ENCODE assay signal across 8 mouse cellular contexts in the genomic region with DNA sequence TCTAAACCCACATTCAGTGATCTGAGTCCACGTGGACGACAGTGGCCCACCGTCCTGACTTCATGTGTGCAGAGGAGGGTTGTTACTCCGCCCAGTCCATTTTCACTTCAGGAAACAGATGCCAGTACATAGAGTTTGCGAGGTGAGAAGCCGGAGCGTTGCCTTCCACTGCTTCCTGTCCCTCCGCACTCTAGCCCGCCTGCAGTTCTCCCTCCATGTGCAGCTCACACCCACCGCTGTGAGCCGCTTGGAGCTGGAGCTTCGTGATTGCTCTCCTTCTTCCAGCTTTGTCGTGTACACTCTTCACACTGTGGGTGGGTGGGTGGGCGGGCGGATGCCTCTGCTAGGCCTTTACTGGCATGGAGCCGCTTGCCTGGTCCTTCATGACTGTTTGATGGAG. TPM values are rescaled to one million over a fixed set of nuclear protein-coding genes. Genes with fewer than 3 reads are reported as not detected.
DNase-seq lines count a peak whose midpoint lies in the region; ATAC-seq lines count a peak whose summit lies in the region.

No protein-coding gene starts in this region.

- H3K4me1 ChIP-seq in heart, embryonic 15.5 days (replicated peaks), result peaks cover 21% of the 10 kb centered on the region
- peaks cover 34% of the 10 kb centered on the region for H3K4me1 ChIP-seq in embryonic facial prominence, embryonic 15.5 days
- H3K4me1 ChIP-seq in liver, embryonic 16.5 days (ENCODE audit: control insufficient read depth, low read depth, low read length), result peaks cover 12% of the 10 kb centered on the region

- H3K27ac ChIP-seq in heart, embryonic 15.5 days, result 0 out of 2 replicates have a peak overlapping the region, but pooled peaks have one; percentile 22
- peak overlapping the region; percentile 25; the same call in 1 of the 2 replicates for H3K27ac ChIP-seq in embryonic facial prominence, embryonic 15.5 days (replicated peaks)
- H3K27ac ChIP-seq in liver, embryonic 16.5 days (ENCODE audit: low read length), result no peak overlapping the region

- peak overlapping the region; percentile 23 for H3K4me2 ChIP-seq in heart, embryonic 15.5 days
- H3K4me2 ChIP-seq in embryonic facial prominence, embryonic 15.5 days (replicated peaks), result no peak overlapping the region
- H3K4me2 ChIP-seq in liver, embryonic 16.5 days (ENCODE audit: low read depth, low read length), result no peak overlapping the region

- intact Hi-C loops in heart, postnatal 10 days (cut with DNase I), result no loop called here

- H3K36me3 ChIP-seq in heart, embryonic 15.5 days, result no peaks in the 10 kb centered on the region
- H3K36me3 ChIP-seq in embryonic facial prominence, embryonic 15.5 days, result no peaks in the 10 kb centered on the region
- no peaks in the 10 kb centered on the region for H3K36me3 ChIP-seq in liver, embryonic 16.5 days (ENCODE audit: control insufficient read depth, insufficient read depth)

- H3K9me3 ChIP-seq in heart, embryonic 15.5 days (replicated peaks), result no peaks in the 10 kb centered on the region
- H3K9me3 ChIP-seq in embryonic facial prominence, embryonic 15.5 days (replicated peaks), result no peaks in the 10 kb centered on the region
- no peaks in the 10 kb centered on the region for H3K9me3 ChIP-seq in liver, embryonic 16.5 days (replicated peaks; ENCODE audit: control insufficient read depth, low read length)

- H3K27me3 ChIP-seq in heart, embryonic 15.5 days, result no peaks in the 10 kb centered on the region
- no peaks in the 10 kb centered on the region for H3K27me3 ChIP-seq in embryonic facial prominence, embryonic 15.5 days
- no peaks in the 10 kb centered on the region for H3K27me3 ChIP-seq in liver, embryonic 16.5 days (ENCODE audit: control insufficient read depth, insufficient read depth, low read depth, low read length)

- H3K4me3 ChIP-seq in heart, embryonic 15.5 days, result no peak overlapping the region
- no peak overlapping the region for H3K4me3 ChIP-seq in embryonic facial prominence, embryonic 15.5 days (replicated peaks)
- H3K4me3 ChIP-seq in liver, embryonic 16.5 days (ENCODE audit: low read depth, low read length), result no peak overlapping the region

- 44% methylated on average over 16 of the region's 16 CpGs for WGBS in heart, embryonic 15.5 days
- 52% methylated on average over 16 of the region's 16 CpGs for WGBS in embryonic facial prominence, embryonic 15.5 days
- 25% methylated on average over 16 of the region's 16 CpGs for WGBS in liver, embryonic 16.5 days (ENCODE audit: insufficient replicate concordance)

- 0 out of 2 replicates have a peak, but pooled peaks have one; percentile 15 for ATAC-seq in heart, embryonic 15.5 days (replicated peaks; ENCODE audit: insufficient number of reproducible peaks, insufficient read depth, low FRiP score, low read depth)
- ATAC-seq in CD4-positive, CD25-positive, alpha-beta regulatory T cell, adult 4 months, result peak; percentile 32
- no peak for ATAC-seq in embryonic facial prominence, embryonic 15.5 days (ENCODE audit: insufficient number of reproducible peaks, low FRiP score, low TSS enrichment, low read depth)
- 0 out of 2 replicates have a peak, but pooled peaks have one; percentile 11 for ATAC-seq in liver, embryonic 16.5 days (ENCODE audit: low read depth)

- DNase-seq in heart, postnatal 10 days, result no peak
- peak; percentile 25 for DNase-seq in thymus, postnatal 14 days
- DNase-seq in ovary, postnatal 10 days (ENCODE audit: low spot score), result no peak
- no peak for DNase-seq in layer of hippocampus, postnatal 10 days (ENCODE audit: low spot score in 2 of 2)

- no peak overlapping the region for H3K9ac ChIP-seq in heart, embryonic 15.5 days
- no peak overlapping the region for H3K9ac ChIP-seq in embryonic facial prominence, embryonic 15.5 days
- H3K9ac ChIP-seq in liver, embryonic 16.5 days (ENCODE audit: low read depth, low read length), result no peak overlapping the region; the same call in 1 of the 2 replicates

RNA-seq across cellular contexts. Expression of a gene that starts 53.8 kb away (rescaled TPM):
- polyA plus RNA-seq in heart, embryonic 15.5 days (2015; fragmentation: Nextera tagmentation; extraction: Ambion mirVana), result 11.4 and 13.7 TPM in 2 replicates
- total RNA-seq in heart, postnatal 10 days (2021), result 10 to 100 TPM; 32.3 to 34.3 TPM
- 10 to 100 TPM; 14.8 to 17.1 TPM for polyA plus RNA-seq in CD4-positive, CD25-positive, alpha-beta regulatory T cell, adult 4 months (2017; shearing (Covaris generic))
- 11.2 and 11.5 TPM in 2 replicates for polyA plus RNA-seq in embryonic facial prominence, embryonic 15.5 days (2015; fragmentation: Nextera tagmentation; extraction: Ambion mirVana)
- polyA plus RNA-seq in liver, embryonic 16.5 days (2015; fragmentation: Nextera tagmentation; extraction: Ambion mirVana), result 2.4 and 3.0 TPM in 2 replicates
- total RNA-seq in layer of hippocampus, postnatal 10 days (2021), result 10 to 100 TPM; 48.7 to 51.0 TPM
